Mouse (Mus musculus) cortical plate, adult 2 months (tissue): ENCODE measurements around the gene Slc19a1.

Source experiments
- CTCF ChIP-seq: fragments of 200-500 bp; IDR thresholded peaks from 2 replicates; pipeline ENCODE4 v1.5.1; 2011; ENCODE audit warnings: mild to moderate bottlenecking, control low read depth, low read length; ENCODE audit not compliant: insufficient read depth; ENCODE audit errors: extremely low read depth
- POLR2A ChIP-seq: fragments of 200-500 bp; IDR thresholded peaks from 2 replicates; pipeline ENCODE4 v1.6.1; 2011; ENCODE audit warnings: mild to moderate bottlenecking, low read length, control low read depth; ENCODE audit not compliant: insufficient read depth; ENCODE audit errors: extremely low read depth

- no peak for TF ChIP-seq CTCF
- TF ChIP-seq POLR2A: no peak
Observed at GRCm38 (mm10) chr10:77017061-77017460, 15.0 kb upstream of the Slc19a1 start.
